Mouse (Mus musculus): ENCODE data around the gene Foxn3. TPM values are rescaled to one million over a fixed set of nuclear protein-coding genes. Genes with fewer than 3 reads are reported as not detected.

Foxn3 gene
- polyA plus RNA-seq, 1 experiment from 2014 or later, result 23.5 TPM

GRCm38 (mm10) chr12:99352136-99352535 is 211.2 kb downstream of the Foxn3 start:
- peaks cover 48% of the 10 kb centered on the region for H3K4me1 ChIP-seq (ENCODE audit: control insufficient read depth, low read depth, low read length)
- H3K4me3 ChIP-seq (ENCODE audit: low read depth, low read length), result no peak overlapping the region
- H3K36me3 ChIP-seq (ENCODE audit: control insufficient read depth, insufficient read depth), result no peaks in the 10 kb centered on the region
- no peak overlapping the region; the same call in none of the 2 replicates for H3K27ac ChIP-seq (ENCODE audit: low read length)
- WGBS (ENCODE audit: insufficient replicate concordance), result 48% methylated on average over 7 of the region's 7 CpGs
- no peaks in the 10 kb centered on the region for H3K27me3 ChIP-seq (ENCODE audit: control insufficient read depth, insufficient read depth, low read depth, low read length)
- no peaks in the 10 kb centered on the region for H3K9me3 ChIP-seq (replicated peaks; ENCODE audit: control insufficient read depth, low read length)
- ATAC-seq (ENCODE audit: low read depth), result no peak
- no peak overlapping the region for H3K4me2 ChIP-seq (ENCODE audit: low read depth, low read length)
- H3K9ac ChIP-seq (ENCODE audit: low read depth, low read length), result 0 out of 2 replicates have a peak overlapping the region, but pooled peaks have one; percentile 11

- ATAC-seq (ENCODE audit: low read depth), result no peak
- no peaks in the 10 kb centered on the region for H3K36me3 ChIP-seq (ENCODE audit: control insufficient read depth, insufficient read depth)
- H3K4me3 ChIP-seq (ENCODE audit: low read depth, low read length), result no peak overlapping the region
- no peak overlapping the region for H3K4me2 ChIP-seq (ENCODE audit: low read depth, low read length)
- H3K27me3 ChIP-seq (ENCODE audit: control insufficient read depth, insufficient read depth, low read depth, low read length), result no peaks in the 10 kb centered on the region
- H3K9ac ChIP-seq (ENCODE audit: low read depth, low read length), result 0 out of 2 replicates have a peak overlapping the region, but pooled peaks have one; percentile 11
- peak overlapping the region; percentile 9 for H3K27ac ChIP-seq (ENCODE audit: low read length)
- H3K4me1 ChIP-seq (ENCODE audit: control insufficient read depth, low read depth, low read length), result peaks cover 50% of the 10 kb centered on the region
- H3K9me3 ChIP-seq (replicated peaks; ENCODE audit: control insufficient read depth, low read length), result no peaks in the 10 kb centered on the region
- WGBS (ENCODE audit: insufficient replicate concordance), result 67% methylated on average over 9 of the region's 9 CpGs
These were observed 211.7 kb downstream of the Foxn3 start for GRCm38 (mm10) chr12:99351731-99352130.

GRCm38 (mm10) chr12:99349650-99349997 is 213.8 kb downstream of the Foxn3 start:
- no peak overlapping the region for H3K4me3 ChIP-seq (ENCODE audit: low read depth, low read length)
- peak overlapping the region; percentile 28; the same call in 1 of the 2 replicates for H3K4me2 ChIP-seq (ENCODE audit: low read depth, low read length)
- H3K36me3 ChIP-seq (ENCODE audit: control insufficient read depth, insufficient read depth), result no peaks in the 10 kb centered on the region
- 8% methylated on average over 9 of the region's 9 CpGs for WGBS (ENCODE audit: insufficient replicate concordance)
- peak overlapping the region; percentile 85 for H3K27ac ChIP-seq (ENCODE audit: low read length)
- no peaks in the 10 kb centered on the region for H3K9me3 ChIP-seq (replicated peaks; ENCODE audit: control insufficient read depth, low read length)
- ATAC-seq (ENCODE audit: low read depth), result peak; percentile 85
- no peaks in the 10 kb centered on the region for H3K27me3 ChIP-seq (ENCODE audit: control insufficient read depth, insufficient read depth, low read depth, low read length)
- no peak overlapping the region for H3K9ac ChIP-seq (ENCODE audit: low read depth, low read length)
- peaks cover 57% of the 10 kb centered on the region for H3K4me1 ChIP-seq (ENCODE audit: control insufficient read depth, low read depth, low read length)

GRCm38 (mm10) chr12:99348940-99349649 is 214.3 kb downstream of the Foxn3 start:
- H3K9me3 ChIP-seq (replicated peaks; ENCODE audit: control insufficient read depth, low read length), result no peaks in the 10 kb centered on the region
- no peaks in the 10 kb centered on the region for H3K27me3 ChIP-seq (ENCODE audit: control insufficient read depth, insufficient read depth, low read depth, low read length)
- H3K4me3 ChIP-seq (ENCODE audit: low read depth, low read length), result no peak overlapping the region
- peak overlapping the region; percentile 85 for H3K27ac ChIP-seq (ENCODE audit: low read length)
- H3K4me1 ChIP-seq (ENCODE audit: control insufficient read depth, low read depth, low read length), result peaks cover 57% of the 10 kb centered on the region
- H3K9ac ChIP-seq (ENCODE audit: low read depth, low read length), result peak overlapping the region; percentile 3; the same call in 1 of the 2 replicates
- WGBS (ENCODE audit: insufficient replicate concordance), result 57% methylated on average over 10 of the region's 10 CpGs
- H3K36me3 ChIP-seq (ENCODE audit: control insufficient read depth, insufficient read depth), result no peaks in the 10 kb centered on the region
- ATAC-seq (ENCODE audit: low read depth), result peak; percentile 22
- peak overlapping the region; percentile 28; the same call in 1 of the 2 replicates for H3K4me2 ChIP-seq (ENCODE audit: low read depth, low read length)

- WGBS (ENCODE audit: insufficient replicate concordance), result 71% methylated on average over 3 of the region's 3 CpGs
- H3K36me3 ChIP-seq (ENCODE audit: control insufficient read depth, insufficient read depth), result no peaks in the 10 kb centered on the region
- no peak overlapping the region for H3K9ac ChIP-seq (ENCODE audit: low read depth, low read length)
- no peak overlapping the region for H3K27ac ChIP-seq (ENCODE audit: low read length)
- no peak overlapping the region for H3K4me2 ChIP-seq (ENCODE audit: low read depth, low read length)
- no peak for ATAC-seq (ENCODE audit: low read depth)
- no peak overlapping the region for H3K4me3 ChIP-seq (ENCODE audit: low read depth, low read length)
- no peaks in the 10 kb centered on the region for H3K9me3 ChIP-seq (replicated peaks; ENCODE audit: control insufficient read depth, low read length)
- no peaks in the 10 kb centered on the region for H3K27me3 ChIP-seq (ENCODE audit: control insufficient read depth, insufficient read depth, low read depth, low read length)
- H3K4me1 ChIP-seq (ENCODE audit: control insufficient read depth, low read depth, low read length), result peaks cover 51% of the 10 kb centered on the region
These were observed 215.9 kb downstream of the Foxn3 start for GRCm38 (mm10) chr12:99347512-99347911.

- WGBS (ENCODE audit: insufficient replicate concordance), result 68% methylated on average over 3 of the region's 3 CpGs
- no peak for ATAC-seq (ENCODE audit: low read depth)
- Histone ChIP-seq H3K9ac (ENCODE audit: low read depth, low read length) (no peak overlapping the region), H3K4me2 (ENCODE audit: low read depth, low read length) (no peak overlapping the region), H3K4me3 (ENCODE audit: low read depth, low read length) (no peak overlapping the region), H3K4me1 (ENCODE audit: control insufficient read depth, low read depth, low read length) (peaks cover 46% of the 10 kb centered on the region), H3K9me3 (replicated peaks; ENCODE audit: control insufficient read depth, low read length) (no peaks in the 10 kb centered on the region), H3K27me3 (ENCODE audit: control insufficient read depth, insufficient read depth, low read depth, low read length) (no peaks in the 10 kb centered on the region), H3K27ac (ENCODE audit: low read length) (0 out of 2 replicates have a peak overlapping the region, but pooled peaks have one; percentile 20), H3K36me3 (ENCODE audit: control insufficient read depth, insufficient read depth) (no peaks in the 10 kb centered on the region)
These were observed 216.4 kb downstream of the Foxn3 start for GRCm38 (mm10) chr12:99346982-99347381.

- peaks cover 42% of the 10 kb centered on the region for H3K4me1 ChIP-seq (ENCODE audit: control insufficient read depth, low read depth, low read length)
- WGBS (ENCODE audit: insufficient replicate concordance), result 76% methylated on average over 4 of the region's 4 CpGs
- no peak for ATAC-seq (ENCODE audit: low read depth)
These were observed 218.1 kb downstream of the Foxn3 start for GRCm38 (mm10) chr12:99345323-99345722.

GRCm38 (mm10) chr12:99343378-99343777 is 220.0 kb downstream of the Foxn3 start:
- WGBS (ENCODE audit: insufficient replicate concordance), result 86% methylated on average over 2 of the region's 2 CpGs
- Histone ChIP-seq H3K36me3 (ENCODE audit: control insufficient read depth, insufficient read depth) (no peaks in the 10 kb centered on the region), H3K9ac (ENCODE audit: low read depth, low read length) (no peak overlapping the region), H3K4me3 (ENCODE audit: low read depth, low read length) (no peak overlapping the region), H3K27ac (ENCODE audit: low read length) (no peak overlapping the region), H3K9me3 (replicated peaks; ENCODE audit: control insufficient read depth, low read length) (no peaks in the 10 kb centered on the region), H3K4me1 (ENCODE audit: control insufficient read depth, low read depth, low read length) (peaks cover 22% of the 10 kb centered on the region), H3K4me2 (ENCODE audit: low read depth, low read length) (no peak overlapping the region), H3K27me3 (ENCODE audit: control insufficient read depth, insufficient read depth, low read depth, low read length) (no peaks in the 10 kb centered on the region)
- ATAC-seq (ENCODE audit: low read depth), result no peak

More at GRCm38 (mm10) chr12:99345323-99345722, 218.1 kb downstream of the Foxn3 start:
- Histone ChIP-seq H3K9me3 (replicated peaks; ENCODE audit: control insufficient read depth, low read length) (no peaks in the 10 kb centered on the region), H3K27ac (ENCODE audit: low read length) (no peak overlapping the region), H3K27me3 (ENCODE audit: control insufficient read depth, insufficient read depth, low read depth, low read length) (no peaks in the 10 kb centered on the region), H3K4me2 (ENCODE audit: low read depth, low read length) (no peak overlapping the region), H3K36me3 (ENCODE audit: control insufficient read depth, insufficient read depth) (no peaks in the 10 kb centered on the region), H3K4me3 (ENCODE audit: low read depth, low read length) (no peak overlapping the region), H3K9ac (ENCODE audit: low read depth, low read length) (no peak overlapping the region)

- WGBS (ENCODE audit: insufficient replicate concordance), result 56% methylated on average over 3 of the region's 3 CpGs
- H3K4me2 ChIP-seq (ENCODE audit: low read depth, low read length), result no peak overlapping the region
- no peaks in the 10 kb centered on the region for H3K9me3 ChIP-seq (replicated peaks; ENCODE audit: control insufficient read depth, low read length)
- H3K27me3 ChIP-seq (ENCODE audit: control insufficient read depth, insufficient read depth, low read depth, low read length), result no peaks in the 10 kb centered on the region
- 0 out of 2 replicates have a peak, but pooled peaks have one; percentile 37 for ATAC-seq (ENCODE audit: low read depth)
- no peak overlapping the region for H3K9ac ChIP-seq (ENCODE audit: low read depth, low read length)
- H3K4me3 ChIP-seq (ENCODE audit: low read depth, low read length), result no peak overlapping the region
- H3K4me1 ChIP-seq (ENCODE audit: control insufficient read depth, low read depth, low read length), result peaks cover 12% of the 10 kb centered on the region
- H3K27ac ChIP-seq (ENCODE audit: low read length), result peak overlapping the region; percentile 35; the same call in 1 of the 2 replicates
- no peaks in the 10 kb centered on the region for H3K36me3 ChIP-seq (ENCODE audit: control insufficient read depth, insufficient read depth)
These were observed 221.2 kb downstream of the Foxn3 start for GRCm38 (mm10) chr12:99342160-99342559.
